Mouse (Mus musculus) splenic B cell, adult 2 months (primary cell): ENCODE results near the gene Max.

Source experiments
- DNase-seq: peaks from one replicate; pipeline ENCODE4 v3.0.0-alpha.2; 2011; ENCODE audit warnings: low read depth, low spot score
- H3K27me3 ChIP-seq: 2 replicates; pipeline ENCODE4 v1.6.1; 2012; ENCODE audit warnings: mild to moderate bottlenecking, low read length, moderate library complexity, mixed read lengths; ENCODE audit not compliant: control insufficient read depth, poor library complexity, insufficient read depth, severe bottlenecking
- H3K36me3 ChIP-seq: 2 replicates; pipeline ENCODE4 v1.6.1; 2012; ENCODE audit warnings: mild to moderate bottlenecking, low read length, moderate library complexity, mixed read lengths; ENCODE audit not compliant: control insufficient read depth, poor library complexity, insufficient read depth, severe bottlenecking

Max gene

GRCm38 (mm10) chr12:76918855-76919254 lies 43.1 kb downstream of the Max start:
- Histone ChIP-seq H3K27me3 (no peaks in the 10 kb centered on the region), H3K36me3 (no peaks in the 10 kb centered on the region)
- no peak for DNase-seq

- Histone ChIP-seq H3K27me3 (no peaks in the 10 kb centered on the region), H3K36me3 (no peaks in the 10 kb centered on the region)
- DNase-seq = no peak
These were observed 43.9 kb downstream of the Max start for GRCm38 (mm10) chr12:76918113-76918512.

- no peak for DNase-seq
- Histone ChIP-seq H3K27me3 (no peaks in the 10 kb centered on the region), H3K36me3 (no peaks in the 10 kb centered on the region)
These were observed 45.8 kb downstream of the Max start for GRCm38 (mm10) chr12:76916163-76916562.

GRCm38 (mm10) chr12:76912193-76912592 lies 49.8 kb downstream of the Max start:
- DNase-seq = no peak
- H3K36me3 ChIP-seq = 0 out of 2 replicates have a peak, but pooled peaks cover 2% of the 10 kb centered on the region
- no peaks in the 10 kb centered on the region for H3K27me3 ChIP-seq

- 0 out of 2 replicates have a peak, but pooled peaks cover 2% of the 10 kb centered on the region for H3K36me3 ChIP-seq
- no peaks in the 10 kb centered on the region for H3K27me3 ChIP-seq
- no peak for DNase-seq
These were observed 50.8 kb downstream of the Max start for GRCm38 (mm10) chr12:76911171-76911726.

- H3K36me3 ChIP-seq = 0 out of 2 replicates have a peak, but pooled peaks cover 2% of the 10 kb centered on the region
- DNase-seq = no peak
- no peaks in the 10 kb centered on the region for H3K27me3 ChIP-seq
These were observed 51.6 kb downstream of the Max start for GRCm38 (mm10) chr12:76910258-76910940.

- no peaks in the 10 kb centered on the region for H3K27me3 ChIP-seq
- H3K36me3 ChIP-seq = 0 out of 2 replicates have a peak, but pooled peaks cover 2% of the 10 kb centered on the region
- DNase-seq = no peak
These were observed 52.8 kb downstream of the Max start for GRCm38 (mm10) chr12:76909218-76909617.

GRCm38 (mm10) chr12:76906278-76906677 lies 55.7 kb downstream of the Max start:
- Histone ChIP-seq H3K36me3 (0 out of 2 replicates have a peak, but pooled peaks cover 2% of the 10 kb centered on the region), H3K27me3 (no peaks in the 10 kb centered on the region)
- DNase-seq = no peak

GRCm38 (mm10) chr12:76901508-76902294 lies 60.3 kb downstream of the Max start:
- no peaks in the 10 kb centered on the region for H3K36me3 ChIP-seq
- DNase-seq = no peak
- H3K27me3 ChIP-seq = no peaks in the 10 kb centered on the region

GRCm38 (mm10) chr12:76899261-76899975 lies 62.6 kb downstream of the Max start:
- no peak for DNase-seq

GRCm38 (mm10) chr12:76898141-76898540 lies 63.9 kb downstream of the Max start:
- Histone ChIP-seq H3K27me3 (no peaks in the 10 kb centered on the region), H3K36me3 (no peaks in the 10 kb centered on the region)
- DNase-seq = no peak

More at GRCm38 (mm10) chr12:76899261-76899975, 62.6 kb downstream of the Max start:
- Histone ChIP-seq H3K27me3 (no peaks in the 10 kb centered on the region), H3K36me3 (no peaks in the 10 kb centered on the region)

- DNase-seq = no peak
- Histone ChIP-seq H3K36me3 (no peaks in the 10 kb centered on the region), H3K27me3 (no peaks in the 10 kb centered on the region)
These were observed 65.0 kb downstream of the Max start for GRCm38 (mm10) chr12:76897006-76897405.

- H3K36me3 ChIP-seq = no peaks in the 10 kb centered on the region
- DNase-seq = no peak
These were observed 65.4 kb downstream of the Max start for GRCm38 (mm10) chr12:76896566-76896965.

GRCm38 (mm10) chr12:76895777-76896176 lies 66.2 kb downstream of the Max start:
- H3K27me3 ChIP-seq = no peaks in the 10 kb centered on the region
- no peak for DNase-seq
- H3K36me3 ChIP-seq = no peaks in the 10 kb centered on the region

More at GRCm38 (mm10) chr12:76896566-76896965, 65.4 kb downstream of the Max start:
- no peaks in the 10 kb centered on the region for H3K27me3 ChIP-seq
